Mouse (Mus musculus) midbrain, embryonic 12.5 days (tissue): Measurements from ENCODE around the gene Dock8. TPM values are rescaled to one million over a fixed set of nuclear protein-coding genes. Genes with fewer than 3 reads are reported as not detected.

Source experiments
- ATAC-seq: fragments of 200-750 bp; cut with Nextera tagmentation; 2 replicates; pipeline ENCODE4 v1.8.0; 2017; ENCODE audit warnings: low read depth, moderate TSS enrichment, moderate library complexity; ENCODE audit not compliant: low FRiP score
- H3K27ac ChIP-seq: fragments of 300-500 bp; sonication (generic); replicated peaks from 2 replicates; pipeline ENCODE4 v1.5.1; 2016; ENCODE audit warnings: mild to moderate bottlenecking
- H3K27me3 ChIP-seq: fragments of 300-500 bp; sonication (generic); 2 replicates; pipeline ENCODE4 v1.6.1; 2016; ENCODE audit warnings: mild to moderate bottlenecking
- H3K36me3 ChIP-seq: fragments of 300-500 bp; sonication (generic); 2 replicates; pipeline ENCODE4 v1.6.1; 2016
- H3K4me1 ChIP-seq: fragments of 300-500 bp; sonication (generic); 2 replicates; pipeline ENCODE4 v1.6.1; 2016
- H3K4me2 ChIP-seq: fragments of 300-500 bp; sonication (generic); replicated peaks from 2 replicates; pipeline ENCODE4 v1.6.1; 2016; ENCODE audit warnings: mild to moderate bottlenecking, moderate library complexity
- H3K4me3 ChIP-seq: fragments of 300-500 bp; sonication (generic); 2 replicates; pipeline ENCODE4 v1.5.1; 2016; ENCODE audit warnings: mild to moderate bottlenecking
- H3K9ac ChIP-seq: fragments of 300-500 bp; sonication (generic); replicated peaks from 2 replicates; pipeline ENCODE4 v1.6.1; 2016; ENCODE audit warnings: mild to moderate bottlenecking, moderate library complexity
- H3K9me3 ChIP-seq: fragments of 300-500 bp; sonication (generic); 2 replicates; pipeline ENCODE4 v1.6.1; 2016; ENCODE audit warnings: mild to moderate bottlenecking
- whole genome bisulfite sequencing: fragments of 180-500 bp; shearing (Covaris S2); methylation state at CpG from one replicate; pipeline ENCODE4 v1.1.7; 2016; 5-methylcytosine and 5-hydroxymethylcytosine counted together
- polyA plus RNA-seq: library from polyadenylated mRNA; unstranded; fragments of >200 nt; fragmentation: Nextera tagmentation; extraction: Ambion mirVana; gene quantifications from 2 replicates; pipeline ENCODE4 v1.2.1, GENCODE M21; 2016

Dock8 gene
- polyA plus RNA-seq, 1 experiment from 2014 or later: 1.3 TPM

DNA sequence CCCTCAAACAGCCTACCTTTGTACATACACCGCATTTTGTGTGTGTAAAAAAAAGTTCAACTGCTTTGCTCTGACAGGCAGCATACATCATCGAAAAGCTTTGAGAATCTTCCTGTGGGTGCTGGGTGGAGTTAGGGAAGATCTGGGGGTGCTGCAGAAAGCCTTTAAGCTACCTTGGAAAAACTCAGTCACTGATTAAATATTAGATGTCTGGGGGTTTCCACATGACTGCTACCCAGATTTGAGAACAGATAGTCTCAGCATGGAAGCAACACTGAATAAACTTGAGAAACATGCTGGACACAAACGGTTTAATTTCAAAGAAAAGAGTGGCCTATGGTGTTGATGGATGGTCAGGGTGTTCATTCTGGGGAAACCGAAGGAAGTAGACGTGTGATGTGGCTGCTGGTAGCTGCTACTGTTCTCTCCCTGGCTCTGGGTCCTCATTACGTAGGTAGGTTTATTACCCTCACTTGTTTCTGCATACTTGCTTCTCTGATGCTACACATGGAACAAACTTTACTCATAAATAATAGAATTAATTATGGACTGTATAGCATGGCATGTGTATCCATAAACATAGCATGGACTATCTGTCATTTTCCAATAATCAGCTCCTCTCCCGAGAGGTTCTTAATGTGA is 15.4 kb upstream of the Dock8 start:
- H3K9me3 ChIP-seq: no peaks in the 10 kb centered on the region
- H3K9ac ChIP-seq: no peak overlapping the region
- 0 out of 2 replicates have a peak, but pooled peaks cover 3% of the 10 kb centered on the region for H3K4me1 ChIP-seq
- ATAC-seq: no peak
- H3K4me2 ChIP-seq: no peak overlapping the region
- WGBS: 82% methylated on average over 7 of the region's 7 CpGs
- H3K27ac ChIP-seq: no peak overlapping the region
- no peak overlapping the region for H3K4me3 ChIP-seq
- H3K36me3 ChIP-seq: no peaks in the 10 kb centered on the region
- H3K27me3 ChIP-seq: no peaks in the 10 kb centered on the region

DNA sequence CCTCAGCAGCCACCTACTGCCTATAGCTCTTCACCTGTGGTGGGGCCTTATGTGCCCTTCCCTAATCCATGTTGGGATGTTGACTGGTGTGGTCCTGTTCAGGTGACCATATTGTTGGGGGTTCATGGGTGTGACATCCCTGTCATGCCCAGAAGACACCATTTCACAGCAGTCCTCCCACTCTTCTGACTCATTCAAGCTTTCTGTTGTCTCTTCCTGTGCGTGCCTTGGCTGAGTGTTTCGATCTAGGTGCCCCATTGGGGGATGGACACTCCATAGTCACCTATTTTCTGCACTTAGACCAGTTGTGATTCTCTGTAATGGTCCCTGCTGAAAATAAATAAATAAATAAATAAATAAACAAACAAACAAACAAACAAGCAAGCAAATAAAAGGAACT is 14.3 kb upstream of the Dock8 start:
- Histone ChIP-seq H3K4me3 (no peak overlapping the region), H3K27me3 (no peaks in the 10 kb centered on the region), H3K27ac (no peak overlapping the region), H3K36me3 (no peaks in the 10 kb centered on the region), H3K9ac (no peak overlapping the region), H3K4me1 (0 out of 2 replicates have a peak, but pooled peaks cover 3% of the 10 kb centered on the region), H3K9me3 (no peaks in the 10 kb centered on the region), H3K4me2 (no peak overlapping the region)
- WGBS: 98% methylated on average over 2 of the region's 2 CpGs
- ATAC-seq: no peak

DNA sequence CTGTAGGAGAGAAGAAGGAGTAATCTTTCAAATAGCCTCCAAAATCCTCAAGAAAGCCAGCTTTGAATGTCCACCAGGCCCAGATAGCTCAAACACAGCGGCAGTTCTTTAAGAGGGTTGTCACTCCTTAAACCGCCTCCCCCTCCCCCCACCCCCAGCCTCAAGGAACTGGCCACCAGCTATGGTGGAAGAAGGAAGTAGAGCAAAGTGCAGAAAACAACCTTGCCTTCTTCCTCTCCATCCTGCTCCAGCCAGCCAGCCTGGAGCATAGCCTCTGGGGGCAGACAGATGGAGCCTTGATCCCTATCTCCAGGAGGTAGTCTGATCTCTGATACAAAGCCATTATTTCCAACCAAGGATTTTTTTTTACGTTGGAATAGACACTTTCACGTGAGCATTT is 12.0 kb upstream of the Dock8 start:
- Histone ChIP-seq H3K4me3 (no peak overlapping the region), H3K9ac (no peak overlapping the region), H3K4me2 (no peak overlapping the region), H3K4me1 (no peaks in the 10 kb centered on the region), H3K27ac (no peak overlapping the region), H3K36me3 (no peaks in the 10 kb centered on the region), H3K27me3 (no peaks in the 10 kb centered on the region), H3K9me3 (no peaks in the 10 kb centered on the region)
- no peak for ATAC-seq
- 70% methylated on average over 4 of the region's 4 CpGs for WGBS

DNA sequence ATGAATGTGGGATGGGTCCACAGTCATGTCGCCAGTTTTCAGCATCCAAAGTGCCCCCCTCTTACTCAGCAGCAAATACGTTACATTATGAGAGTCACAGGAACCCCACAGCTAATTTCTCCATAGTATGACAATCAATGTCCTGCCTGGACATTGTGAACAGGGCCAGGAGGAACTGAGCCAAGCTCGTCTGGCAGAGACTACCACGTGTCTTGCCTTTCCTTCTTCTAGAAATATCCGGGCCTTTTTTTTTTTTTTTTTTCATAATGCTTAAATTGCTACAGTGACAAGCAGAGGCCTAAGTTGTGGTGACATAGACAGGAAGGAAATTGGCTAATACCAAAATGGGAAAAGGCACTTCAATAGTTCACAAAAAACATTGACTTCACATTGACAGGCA is 10.5 kb upstream of the Dock8 start:
- H3K36me3 ChIP-seq: no peaks in the 10 kb centered on the region
- no peak overlapping the region for H3K9ac ChIP-seq
- WGBS: 87% methylated on average over 5 of the region's 5 CpGs
- ATAC-seq: no peak
- no peaks in the 10 kb centered on the region for H3K4me1 ChIP-seq
- H3K4me3 ChIP-seq: no peak overlapping the region
- no peaks in the 10 kb centered on the region for H3K27me3 ChIP-seq
- no peak overlapping the region for H3K4me2 ChIP-seq
- H3K27ac ChIP-seq: no peak overlapping the region
- H3K9me3 ChIP-seq: no peaks in the 10 kb centered on the region

- Histone ChIP-seq H3K9ac (no peak overlapping the region), H3K9me3 (no peaks in the 10 kb centered on the region), H3K4me3 (no peak overlapping the region), H3K27ac (no peak overlapping the region), H3K4me2 (no peak overlapping the region), H3K27me3 (peaks cover 5% of the 10 kb centered on the region; the same call in 1 of the 2 replicates), H3K4me1 (no peaks in the 10 kb centered on the region), H3K36me3 (no peaks in the 10 kb centered on the region)
- WGBS: 77% methylated on average over 7 of the region's 7 CpGs
- no peak for ATAC-seq
Observed at GRCm38 (mm10) chr19:24990138-24990822, 9.1 kb upstream of the Dock8 start.

GRCm38 (mm10) chr19:24993526-24993925 is 5.8 kb upstream of the Dock8 start:
- no peaks in the 10 kb centered on the region for H3K9me3 ChIP-seq
- H3K4me2 ChIP-seq: no peak overlapping the region
- H3K9ac ChIP-seq: no peak overlapping the region
- 66% methylated on average over 6 of the region's 6 CpGs for WGBS
- no peaks in the 10 kb centered on the region for H3K4me1 ChIP-seq
- no peaks in the 10 kb centered on the region for H3K36me3 ChIP-seq
- ATAC-seq: no peak
- peaks cover 26% of the 10 kb centered on the region for H3K27me3 ChIP-seq
- no peak overlapping the region for H3K27ac ChIP-seq
- H3K4me3 ChIP-seq: no peak overlapping the region

GRCm38 (mm10) chr19:24994900-24995299 is 4.4 kb upstream of the Dock8 start:
- ATAC-seq: no peak
- Histone ChIP-seq H3K9ac (no peak overlapping the region), H3K4me2 (no peak overlapping the region), H3K9me3 (no peaks in the 10 kb centered on the region), H3K4me3 (no peak overlapping the region), H3K36me3 (no peaks in the 10 kb centered on the region), H3K4me1 (peaks cover 4% of the 10 kb centered on the region), H3K27ac (no peak overlapping the region), H3K27me3 (peaks cover 40% of the 10 kb centered on the region)
- WGBS: 63% methylated on average over 8 of the region's 8 CpGs

- Histone ChIP-seq H3K4me2 (no peak overlapping the region), H3K27ac (no peak overlapping the region), H3K4me3 (no peak overlapping the region), H3K36me3 (no peaks in the 10 kb centered on the region), H3K4me1 (peaks cover 4% of the 10 kb centered on the region), H3K9me3 (no peaks in the 10 kb centered on the region), H3K9ac (no peak overlapping the region), H3K27me3 (peaks cover 61% of the 10 kb centered on the region)
- ATAC-seq: no peak
- 72% methylated on average over 12 of the region's 12 CpGs for WGBS
Observed at GRCm38 (mm10) chr19:24996815-24997704, 2.3 kb upstream of the Dock8 start.

GRCm38 (mm10) chr19:24998561-24998960 is 773 bp upstream of the Dock8 start:
- no peak overlapping the region for H3K9ac ChIP-seq
- peaks cover 4% of the 10 kb centered on the region for H3K4me1 ChIP-seq
- no peaks in the 10 kb centered on the region for H3K9me3 ChIP-seq
- 74% methylated on average over 5 of the region's 5 CpGs for WGBS
- ATAC-seq: no peak
- 0 out of 2 replicates have a peak overlapping the region, but pooled peaks have one; percentile 76 for H3K4me3 ChIP-seq
- peaks cover 72% of the 10 kb centered on the region for H3K27me3 ChIP-seq
- peak overlapping the region; percentile 99 for H3K4me2 ChIP-seq
- no peak overlapping the region for H3K27ac ChIP-seq
- H3K36me3 ChIP-seq: no peaks in the 10 kb centered on the region

DNA sequence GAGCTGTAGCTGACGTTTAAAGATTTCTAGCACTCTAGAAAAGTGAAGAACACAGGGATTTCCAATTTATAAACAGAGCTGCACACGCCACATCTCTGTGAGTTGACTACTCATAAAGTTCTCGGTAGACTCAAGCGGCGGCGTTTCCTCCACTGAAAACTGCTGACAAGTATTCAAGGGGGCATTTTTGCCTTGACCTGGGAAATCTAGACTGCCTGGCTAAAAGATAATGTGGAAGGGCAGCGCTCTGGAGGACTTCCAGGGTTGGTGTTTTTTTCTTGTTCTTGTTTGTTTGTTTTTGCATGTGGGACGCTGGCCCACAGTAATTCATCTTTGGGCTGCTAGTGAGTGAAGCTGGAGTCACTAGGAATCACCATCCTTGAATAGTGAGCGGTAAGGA is 819 bp downstream of the Dock8 start:
- Histone ChIP-seq H3K27me3 (peaks cover 73% of the 10 kb centered on the region), H3K36me3 (no peaks in the 10 kb centered on the region), H3K4me1 (peaks cover 7% of the 10 kb centered on the region), H3K9ac (no peak overlapping the region), H3K27ac (no peak overlapping the region), H3K9me3 (no peaks in the 10 kb centered on the region), H3K4me2 (peak overlapping the region; percentile 99; the same call in 1 of the 2 replicates), H3K4me3 (peak overlapping the region; percentile 76)
- ATAC-seq: no peak
- 41% methylated on average over 9 of the region's 9 CpGs for WGBS

DNA sequence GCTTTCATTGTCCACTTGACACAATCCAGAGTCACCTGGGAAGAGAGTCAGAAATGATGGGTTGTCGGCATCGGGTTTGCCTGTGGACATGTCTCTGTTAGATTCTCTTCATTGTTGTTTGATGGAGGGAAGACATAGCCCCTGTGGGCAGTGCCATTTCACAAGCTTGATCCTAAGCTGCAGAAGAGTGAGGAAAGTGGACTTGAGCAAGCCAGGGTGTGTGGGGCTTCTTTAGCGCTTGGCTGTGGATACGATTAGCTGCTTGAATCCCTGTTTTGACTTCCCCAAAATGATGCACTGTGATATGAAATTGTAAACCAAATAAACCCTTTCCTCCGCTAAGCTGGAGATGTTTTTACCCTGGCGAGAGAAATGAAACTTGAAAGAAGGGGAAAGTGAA is 2.7 kb downstream of the Dock8 start:
- Histone ChIP-seq H3K9me3 (no peaks in the 10 kb centered on the region), H3K4me2 (no peak overlapping the region), H3K27me3 (peaks cover 62% of the 10 kb centered on the region), H3K36me3 (no peaks in the 10 kb centered on the region), H3K9ac (no peak overlapping the region), H3K27ac (no peak overlapping the region), H3K4me3 (no peak overlapping the region), H3K4me1 (peaks cover 7% of the 10 kb centered on the region)
- ATAC-seq: no peak
- WGBS: 85% methylated on average over 6 of the region's 6 CpGs

- WGBS: 78% methylated on average over 3 of the region's 3 CpGs
- peaks cover 7% of the 10 kb centered on the region for H3K4me1 ChIP-seq
- H3K4me2 ChIP-seq: no peak overlapping the region
- no peaks in the 10 kb centered on the region for H3K9me3 ChIP-seq
- H3K36me3 ChIP-seq: no peaks in the 10 kb centered on the region
- H3K4me3 ChIP-seq: no peak overlapping the region
- H3K27me3 ChIP-seq: peaks cover 58% of the 10 kb centered on the region
- ATAC-seq: no peak
- no peak overlapping the region for H3K27ac ChIP-seq
- H3K9ac ChIP-seq: no peak overlapping the region
Observed at GRCm38 (mm10) chr19:25002828-25003227, 3.5 kb downstream of the Dock8 start.
